In genomic region chr1:134297265-134297664, GRCm38 (mm10) we compare ENCODE assay signal across 23 mouse cellular contexts. TPM values are rescaled to one million over a fixed set of nuclear protein-coding genes. Genes with fewer than 3 reads are reported as not detected.
DNase-seq lines count a peak whose midpoint lies in the region; ATAC-seq lines count a peak whose summit lies in the region.
"Had no signal": no experiment of that assay in that cellular context is flagged by ENCODE, and none has a peak within 500 bp of the region (broad histone marks: within the 10 kb centered on the region; RNA-seq: fewer than 3 reads in every experiment).

No protein-coding gene starts in this region.

- no peak overlapping the region for H3K9ac ChIP-seq in midbrain, embryonic 13.5 days (replicated peaks)
- H3K9ac ChIP-seq: heart, embryonic 13.5 days; limb, embryonic 15.5 days had no signal

- no peak for ATAC-seq in midbrain, embryonic 13.5 days
- ATAC-seq: forebrain, embryonic 16.5 days had no signal

- no peak overlapping the region for H3K27ac ChIP-seq in midbrain, embryonic 13.5 days
- H3K27ac ChIP-seq: embryonic facial prominence, embryonic 10.5 days; heart, embryonic 13.5 days; limb, embryonic 15.5 days; midbrain, embryonic 10.5 days had no signal

- H3K9me3 ChIP-seq in midbrain, embryonic 13.5 days: no peaks in the 10 kb centered on the region
- H3K9me3 ChIP-seq: embryonic facial prominence, embryonic 10.5 days; heart, embryonic 13.5 days; limb, embryonic 15.5 days; midbrain, embryonic 10.5 days had no signal

- no peak overlapping the region for H3K4me3 ChIP-seq in midbrain, embryonic 13.5 days (replicated peaks)
- H3K4me3 ChIP-seq: embryonic facial prominence, embryonic 10.5 days; erythroblast, embryonic 14.5 days; heart, embryonic 13.5 days; limb, embryonic 15.5 days; midbrain, embryonic 10.5 days had no signal

- H3K4me1 ChIP-seq in midbrain, embryonic 13.5 days (replicated peaks): peaks cover 13% of the 10 kb centered on the region

- peak; percentile 54 for DNase-seq in gastrocnemius, postnatal 14 days
- no peak for DNase-seq in gastrocnemius, postnatal 25 days
- DNase-seq in cerebellum, adult 11-12 months: peak; percentile 95
- peak; percentile 92 for DNase-seq in cerebellum, postnatal 10 days
- DNase-seq in layer of hippocampus, postnatal 10 days (ENCODE audit: low spot score in 2 of 2): peak; percentile 36 to 44
- no peak for DNase-seq in thymus, postnatal 10 days (ENCODE audit: low spot score in 2 of 2)
- DNase-seq in embryo, embryonic 11 days: no peak
- DNase-seq: adrenal gland, postnatal 25 days; heart, postnatal 4 days; kidney, adult 2 months; kidney, postnatal 4 days; lung, postnatal 14 days; retina, postnatal 1 day; right cerebral cortex, postnatal 4 days; thymus, postnatal 4 days had no signal

- WGBS in midbrain, embryonic 13.5 days: 89% methylated on average over 8 of the region's 8 CpGs

- intact Hi-C loops in gastrocnemius, postnatal 14 days (cut with DNase I; ENCODE audit: low total_unique reads): no loop called here

- no peaks in the 10 kb centered on the region for H3K36me3 ChIP-seq in midbrain, embryonic 13.5 days
- H3K36me3 ChIP-seq: embryonic facial prominence, embryonic 10.5 days; limb, embryonic 15.5 days; midbrain, embryonic 10.5 days had no signal

- H3K4me2 ChIP-seq in midbrain, embryonic 13.5 days (replicated peaks): no peak overlapping the region
- H3K4me2 ChIP-seq: heart, embryonic 13.5 days; limb, embryonic 15.5 days had no signal

- H3K27me3 ChIP-seq in midbrain, embryonic 13.5 days: peaks cover 43% of the 10 kb centered on the region

RNA-seq across cellular contexts. Expression of gene Myog, which starts 7.5 kb away (rescaled TPM):
- 10 to 100 TPM; 67.9 to 75.3 TPM for total RNA-seq in gastrocnemius, postnatal 14 days (2021)
- total RNA-seq in gastrocnemius, postnatal 25 days (2021): 10 to 100 TPM; 16.2 to 26.0 TPM
- total RNA-seq in layer of hippocampus, postnatal 10 days (2021): not detected
- polyA plus RNA-seq in midbrain, embryonic 13.5 days (2015; fragmentation: Nextera tagmentation; extraction: Ambion mirVana): not detected in 2 replicates
- total RNA-seq: adrenal gland, postnatal 25 days; left cerebral cortex, postnatal 14 days had no signal
- polyA plus RNA-seq: erythroblast, embryonic 14.5 days; forebrain, embryonic 16.5 days had no signal

RNA-seq across cellular contexts. Expression of gene Ppfia4, which starts 35.5 kb away (rescaled TPM):
- 1 to 10 TPM; 4.3 to 6.7 TPM for total RNA-seq in gastrocnemius, postnatal 14 days (2021)
- 1 to 10 TPM in 1 of 2 experiments, under 1 TPM in 1; 0.97 to 1.0 TPM for total RNA-seq in gastrocnemius, postnatal 25 days (2021)
- total RNA-seq in layer of hippocampus, postnatal 10 days (2021): 10 to 100 TPM; 84.9 to 97.0 TPM
- polyA plus RNA-seq in midbrain, embryonic 13.5 days (2015; fragmentation: Nextera tagmentation; extraction: Ambion mirVana): 6.5 and 7.0 TPM in 2 replicates

Comparison
In these comparisons a context has a peak if more than half of its experiments do, and no peak if none do; other contexts are left out.
1. DNase-seq: peak in gastrocnemius, postnatal 14 days (single experiment), cerebellum, adult 11-12 months (single experiment), cerebellum, postnatal 10 days (2 of 2) and layer of hippocampus, postnatal 10 days (2 of 2); none in gastrocnemius, postnatal 25 days (single experiment), thymus, postnatal 10 days (0 of 2) and embryo, embryonic 11 days (single experiment).
2. RNA of gene Myog, which starts 7.5 kb away (total RNA-seq): 67.9 to 75.3 TPM in gastrocnemius, postnatal 14 days and 16.2 to 26.0 TPM in gastrocnemius, postnatal 25 days; not detected in layer of hippocampus, postnatal 10 days; every median in the first group is over 10 times any median in the second.
3. RNA of gene Ppfia4, which starts 35.5 kb away (total RNA-seq): 84.9 to 97.0 TPM in layer of hippocampus, postnatal 10 days; 4.3 to 6.7 TPM in gastrocnemius, postnatal 14 days and 0.97 to 1.0 TPM in gastrocnemius, postnatal 25 days; every median in the first group is over 10 times any median in the second.